Mouse (Mus musculus) heart, adult 8-10 months (tissue): ENCODE data around the gene Nrbp1. TPM values are rescaled to one million over a fixed set of nuclear protein-coding genes. Genes with fewer than 3 reads are reported as not detected.

Experiments
- DNase-seq: peaks from one replicate; pipeline ENCODE4 v3.0.0; 2022; ENCODE audit warnings: low spot score
- total RNA-seq, 4 experiments: library from RNA; stranded (reverse); gene quantifications; 2 replicates each; pipeline ENCODE4 v1.2.4; 2022

The Nrbp1 gene
- total RNA-seq = 10 to 100 TPM; 75.9 to 87.9 (median 81.8) TPM

DNA sequence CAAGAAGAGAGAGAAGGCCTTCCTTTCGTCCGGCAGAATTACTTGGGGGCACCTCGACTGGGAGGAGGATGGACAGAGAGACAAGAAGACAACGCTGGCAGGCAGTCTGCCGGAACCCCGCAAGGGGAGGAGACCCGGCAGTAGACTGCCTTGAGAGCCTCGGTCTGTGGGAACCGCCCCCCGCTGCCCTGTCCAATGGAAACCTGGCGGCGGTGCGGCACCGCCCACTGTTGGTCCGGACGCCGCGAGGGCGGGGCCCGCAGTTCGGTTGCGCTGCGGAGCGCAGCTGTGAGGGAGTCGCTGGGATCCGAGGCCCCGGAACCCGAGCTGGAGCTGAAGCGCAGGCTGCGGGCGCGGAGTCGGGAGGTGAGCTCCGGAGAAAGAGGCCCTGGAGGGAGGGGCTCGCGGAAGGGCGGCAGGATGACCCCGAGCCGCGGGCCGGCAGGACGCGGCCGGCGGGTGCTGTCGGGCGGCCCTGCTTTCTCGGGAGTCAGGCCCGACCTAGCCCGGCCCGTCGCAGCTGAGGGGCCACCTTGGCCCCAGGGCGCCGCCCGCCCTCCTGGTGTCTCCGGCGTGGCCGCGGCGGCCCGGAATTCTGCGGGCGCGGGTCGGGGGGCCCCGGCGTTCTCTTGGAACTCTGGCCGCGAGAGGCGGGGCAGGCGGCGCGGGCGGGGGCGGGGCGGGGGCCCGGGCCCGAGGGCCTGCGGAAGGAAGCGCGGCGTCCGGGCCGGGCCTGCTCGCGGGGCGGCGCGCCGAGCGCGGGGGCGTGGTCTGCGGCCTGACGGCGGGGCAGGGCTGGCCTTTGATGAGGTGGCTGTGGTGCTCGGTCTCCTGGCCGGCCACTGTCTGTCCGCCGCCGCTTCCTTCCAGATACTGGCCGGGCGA is at the start of gene Nrbp1, which contains the start of gene Gm9970:
Gene Nrbp1 (plus strand): TSS at position 228 of the 885 bp plus-strand sequence.
Gene Gm9970 (minus strand): TSS at position 596 of the 885 bp plus-strand sequence.
- DNase-seq = peak; percentile 94

DNA sequence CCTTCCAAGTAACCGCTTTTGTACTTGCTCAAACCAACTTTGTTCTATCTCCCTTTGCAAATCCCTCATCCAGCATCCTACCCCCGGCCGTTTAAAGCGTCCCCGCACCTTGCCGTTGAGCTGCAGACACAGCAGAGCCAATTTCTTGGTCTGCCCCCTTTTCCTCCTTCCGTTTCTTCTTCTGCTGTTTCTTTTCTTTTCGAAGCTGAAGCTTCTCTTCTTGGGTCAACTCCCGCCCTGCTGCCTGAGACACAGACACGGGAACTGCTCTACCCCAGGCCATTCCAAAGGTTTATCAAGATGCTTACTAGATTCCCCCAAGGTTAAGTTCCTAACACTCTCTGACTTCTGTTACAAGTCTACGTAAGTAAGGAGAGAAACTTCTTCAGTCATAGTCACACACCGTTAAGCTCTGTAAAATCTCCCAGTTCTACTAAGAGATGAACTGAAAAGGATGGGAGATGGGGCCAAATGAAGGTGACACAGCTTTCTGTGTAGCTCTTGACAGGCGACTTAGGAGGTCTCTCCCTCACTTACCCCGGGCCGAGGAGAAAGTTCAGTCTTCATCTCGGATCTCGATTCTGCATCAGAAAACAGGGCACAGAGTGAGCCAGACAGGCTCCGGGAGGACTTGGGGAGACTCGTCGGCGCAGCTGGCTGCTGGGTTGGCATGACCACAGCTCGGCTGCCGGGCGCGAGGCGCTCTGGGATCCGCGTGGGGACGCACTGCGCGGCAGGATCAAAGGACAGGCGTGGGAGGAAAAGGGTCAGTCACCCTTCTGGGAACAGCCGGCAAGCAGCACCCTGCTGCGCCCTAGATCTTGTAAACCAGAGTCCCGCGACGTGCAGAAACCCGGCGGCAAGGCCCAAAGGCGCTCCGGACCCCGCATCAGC is 48.4 kb upstream of the Nrbp1 start:
- no peak for DNase-seq

DNA sequence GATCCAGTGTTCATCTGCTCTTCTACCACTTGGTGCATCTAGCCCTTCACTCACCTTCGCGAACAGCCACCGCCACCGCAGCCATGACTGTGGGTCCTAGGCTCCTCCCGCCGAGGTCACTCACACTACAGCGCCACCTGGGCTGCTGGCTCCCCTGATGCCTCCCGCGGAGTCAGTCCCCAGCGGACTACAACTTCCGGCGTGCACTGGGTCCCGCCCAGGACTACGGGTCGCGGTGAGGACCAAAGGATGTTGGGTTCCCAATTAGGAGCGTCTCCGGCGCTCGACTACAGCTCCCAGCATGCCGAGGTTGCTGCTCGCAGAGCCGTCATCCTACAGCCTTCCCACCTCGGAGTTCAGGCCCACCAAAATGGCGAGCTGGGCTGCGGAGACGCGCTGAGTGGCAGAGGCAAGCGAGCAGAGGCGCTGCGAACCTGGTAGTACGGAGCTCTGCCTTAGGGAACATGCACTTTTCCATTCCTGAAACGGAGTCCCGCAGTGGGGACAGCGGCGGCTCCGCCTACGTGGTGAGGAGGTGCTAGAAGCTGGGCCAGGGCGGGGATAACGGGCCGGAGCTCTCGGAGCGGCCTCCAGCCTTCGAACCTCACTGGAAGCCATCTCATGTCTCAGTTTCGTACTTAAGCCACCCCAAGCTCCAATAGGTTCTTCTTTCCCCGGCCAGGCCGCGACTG is 47.6 kb upstream of the Nrbp1 start, which contains the start of the genes Snx17 and Eif2b4:
Gene Snx17 (plus strand): TSS at position 289 of the 692 bp plus-strand sequence.
Gene Eif2b4 (minus strand): TSS at position 492 of the 692 bp plus-strand sequence.
- peak; percentile 100 for DNase-seq

DNA sequence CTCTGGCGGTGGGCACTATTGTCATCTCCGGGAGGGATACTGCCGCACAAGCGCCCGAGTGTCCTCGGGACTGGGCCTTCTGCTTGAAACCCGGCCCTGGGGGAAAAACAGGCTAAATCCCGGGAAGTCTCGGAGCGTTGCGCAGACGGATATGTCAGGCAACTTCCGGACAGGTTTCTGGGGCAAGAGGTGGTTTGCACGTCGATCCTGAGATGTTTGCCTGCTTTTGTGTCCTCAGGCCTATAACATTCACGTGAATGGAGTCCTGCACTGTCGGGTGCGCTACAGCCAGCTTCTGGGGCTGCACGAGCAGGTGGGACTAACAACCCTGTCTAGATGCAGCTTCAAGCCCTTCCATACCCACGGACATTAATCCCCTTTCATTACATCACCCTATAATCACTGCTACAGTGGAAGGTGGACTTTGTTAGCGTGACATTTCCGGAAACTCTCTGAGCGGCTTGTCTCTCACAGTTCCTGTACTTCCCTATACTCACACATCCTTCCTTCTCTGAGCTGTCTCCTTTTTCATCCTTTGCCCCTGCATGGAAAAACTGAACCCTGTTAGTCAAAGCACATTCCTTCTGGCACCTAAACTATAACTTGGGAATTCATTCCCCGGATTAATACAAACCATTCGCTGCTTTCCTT is 46.9 kb upstream of the Nrbp1 start:
- DNase-seq = no peak

DNA sequence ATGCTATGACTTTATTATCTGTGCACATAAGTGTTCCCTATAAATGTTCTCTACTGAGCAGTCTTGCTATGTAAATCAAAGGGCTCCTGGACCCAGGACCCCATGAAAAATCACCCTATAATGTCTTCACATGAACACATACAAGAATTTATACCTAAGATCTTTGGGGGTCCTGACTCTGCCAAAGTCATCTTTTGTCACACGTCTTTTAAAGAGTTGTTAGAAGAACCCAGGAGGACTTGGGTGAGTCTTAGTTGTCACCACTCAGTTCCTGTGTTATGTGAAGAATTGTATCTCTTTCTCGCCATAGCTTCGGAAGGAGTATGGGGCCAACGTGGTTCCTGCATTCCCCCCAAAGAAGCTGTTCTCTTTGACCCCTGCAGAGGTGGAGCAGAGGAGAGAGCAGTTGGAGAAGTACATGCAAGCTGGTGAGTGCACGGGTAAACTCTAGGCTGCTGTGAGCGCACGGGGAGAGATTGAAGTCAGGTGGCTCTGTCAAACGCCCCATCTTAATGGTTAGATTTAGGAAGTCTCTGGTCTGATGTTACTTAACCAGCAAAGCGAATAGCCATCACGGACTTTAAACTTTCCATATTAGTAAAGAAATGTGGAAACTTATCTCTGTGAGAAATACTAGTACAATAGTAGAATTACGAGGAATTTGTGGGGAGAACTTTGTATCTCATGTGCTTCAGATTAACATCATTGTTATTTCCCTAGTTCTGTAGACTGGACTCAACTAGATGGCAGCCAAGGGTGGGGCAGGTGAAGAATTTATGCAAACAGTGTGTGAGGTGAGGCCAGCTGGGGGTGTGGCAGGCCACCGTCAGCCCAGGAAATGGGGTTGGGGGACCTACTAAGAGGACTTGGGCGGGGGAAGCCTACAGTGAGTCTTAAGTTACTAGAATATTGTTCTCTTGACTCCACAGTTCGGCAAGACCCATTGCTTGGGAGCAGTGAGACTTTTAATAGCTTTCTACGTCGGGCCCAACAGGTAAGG is 45.9 kb upstream of the Nrbp1 start:
- no peak for DNase-seq

DNA sequence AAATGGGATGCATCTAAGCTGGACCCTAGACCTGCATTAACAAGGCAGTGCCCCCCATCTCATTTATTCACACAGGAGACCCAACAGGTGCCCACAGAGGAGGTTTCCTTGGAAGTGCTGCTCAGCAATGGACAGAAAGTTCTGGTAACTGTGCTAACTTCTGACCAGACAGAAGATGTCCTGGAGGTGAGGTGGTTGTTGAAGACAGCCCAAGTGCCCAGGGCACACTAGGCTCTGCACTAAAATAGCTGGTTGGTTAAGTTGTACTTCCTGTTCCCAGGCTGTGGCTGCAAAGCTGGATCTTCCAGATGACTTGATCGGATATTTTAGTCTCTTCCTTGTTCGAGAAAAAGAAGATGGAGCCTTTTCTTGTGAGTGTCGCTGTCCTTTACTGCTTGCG is 45.0 kb upstream of the Nrbp1 start:
- DNase-seq = no peak

DNA sequence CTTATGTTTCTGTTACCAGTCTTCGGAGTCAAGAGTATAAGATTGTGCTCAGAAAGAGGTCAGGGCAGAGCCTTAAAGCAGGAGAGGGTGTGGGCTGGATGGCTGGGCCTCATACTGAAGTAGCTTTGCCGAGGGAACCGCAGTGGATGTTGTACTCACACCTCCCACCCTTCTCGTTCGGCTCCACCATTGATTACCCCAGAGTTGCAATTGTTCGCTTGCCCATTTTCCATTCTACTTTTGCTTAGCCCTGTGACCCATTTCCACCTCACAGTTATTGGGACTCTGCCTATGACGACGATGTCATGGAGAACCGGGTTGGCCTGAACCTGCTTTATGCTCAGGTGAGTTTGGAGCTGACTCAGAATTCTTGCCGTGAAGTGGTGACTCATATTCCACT is 44.5 kb upstream of the Nrbp1 start:
- DNase-seq = no peak

DNA sequence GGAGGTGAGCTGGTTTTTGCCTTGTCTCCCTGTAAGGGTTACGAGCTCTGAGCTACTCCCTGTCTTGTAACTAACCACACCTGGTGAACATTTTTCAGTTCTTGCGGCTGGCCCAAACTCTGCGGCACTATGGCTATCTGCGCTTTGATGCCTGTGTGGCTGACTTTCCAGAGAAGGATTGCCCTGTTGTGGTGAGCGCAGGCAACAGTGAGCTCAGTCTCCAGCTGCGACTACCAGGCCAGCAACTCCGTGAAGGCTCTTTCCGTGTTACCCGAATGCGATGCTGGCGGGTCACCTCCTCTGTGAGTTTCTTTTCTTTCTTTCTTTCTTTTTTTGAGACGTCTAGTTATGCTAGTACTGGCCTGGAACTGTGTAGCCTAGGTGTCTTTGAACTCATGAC is 43.6 kb upstream of the Nrbp1 start:
- no peak for DNase-seq

DNA sequence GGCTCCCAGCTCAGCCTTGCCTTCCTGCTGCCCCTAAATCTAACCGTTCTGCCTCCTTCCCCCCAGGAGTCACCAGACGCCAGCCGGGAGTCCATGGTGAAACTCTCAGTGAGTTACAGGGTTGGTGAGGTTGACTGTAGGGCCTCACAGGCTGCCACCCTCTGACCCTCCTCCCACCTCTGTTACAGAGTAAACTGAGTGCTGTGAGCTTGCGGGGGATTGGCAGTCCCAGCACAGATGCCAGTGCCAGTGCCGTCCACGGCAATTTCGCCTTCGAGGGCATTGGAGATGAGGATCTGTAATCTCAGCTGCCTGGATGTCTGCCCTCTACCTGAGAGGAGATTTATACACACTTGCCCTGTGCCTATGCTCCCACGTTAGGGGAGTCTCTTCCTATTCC is 42.5 kb upstream of the Nrbp1 start:
- DNase-seq = no peak

DNA sequence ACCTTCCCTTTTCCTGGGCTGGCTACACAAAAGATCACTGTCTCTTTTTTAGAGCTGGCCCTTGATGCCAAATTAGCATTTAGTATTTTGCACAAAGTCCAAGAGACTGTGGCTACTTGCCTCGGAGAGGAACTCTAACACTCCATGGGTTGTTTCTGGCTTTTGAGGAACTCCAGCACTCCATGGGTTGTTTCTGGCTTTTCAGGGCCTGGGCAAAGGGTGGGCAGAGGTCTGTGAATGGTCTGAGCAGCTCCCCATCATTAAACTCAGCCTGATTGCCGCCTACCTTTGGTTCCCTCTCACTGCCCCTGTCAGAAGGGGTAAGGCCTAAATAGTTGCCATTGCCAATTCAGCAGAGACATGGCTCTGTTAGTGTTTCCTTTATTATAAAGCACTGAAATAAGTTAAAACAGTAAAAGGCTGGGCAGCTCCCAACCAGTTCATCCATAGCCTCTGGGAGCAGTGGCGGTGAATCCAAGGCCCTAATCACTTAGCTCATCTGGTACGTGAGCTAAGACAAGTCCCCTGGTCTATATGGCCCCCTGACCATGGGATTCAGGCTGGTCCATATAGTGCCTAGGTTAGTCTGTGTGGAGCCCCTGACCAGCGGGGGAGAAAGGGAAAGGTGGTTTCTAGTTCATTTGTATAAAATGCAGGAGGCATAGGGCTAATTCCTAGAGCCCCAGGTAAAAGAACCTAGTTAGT is 41.9 kb upstream of the Nrbp1 start:
- no peak for DNase-seq

DNA sequence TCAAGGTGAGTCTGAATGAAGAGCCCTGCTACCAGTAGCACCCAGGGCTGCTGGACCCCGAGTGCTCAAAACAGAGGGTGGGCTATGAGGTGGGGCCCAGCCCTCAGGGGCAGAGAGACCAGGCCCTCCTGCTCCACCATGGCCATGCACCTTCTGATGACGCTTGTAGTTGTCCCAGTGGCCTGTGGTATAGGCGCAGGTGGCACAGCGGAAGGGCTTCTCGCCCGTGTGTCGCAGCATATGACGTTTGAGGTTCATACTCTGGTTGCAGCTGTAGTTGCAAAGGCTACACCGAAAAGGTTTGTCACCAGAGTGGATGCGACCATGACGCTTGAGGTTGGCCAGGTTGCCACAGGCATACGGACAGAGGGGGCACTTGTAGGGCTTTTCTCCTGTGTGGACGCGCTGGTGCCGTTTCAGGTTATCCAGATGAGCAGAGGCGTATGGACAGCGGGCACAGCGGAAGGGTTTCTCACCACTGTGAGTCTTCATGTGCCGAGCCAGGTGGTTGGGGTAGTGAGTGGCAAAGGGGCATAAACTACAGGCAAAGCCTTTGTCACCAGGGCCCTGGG is 41.3 kb upstream of the Nrbp1 start:
- DNase-seq = no peak

DNA sequence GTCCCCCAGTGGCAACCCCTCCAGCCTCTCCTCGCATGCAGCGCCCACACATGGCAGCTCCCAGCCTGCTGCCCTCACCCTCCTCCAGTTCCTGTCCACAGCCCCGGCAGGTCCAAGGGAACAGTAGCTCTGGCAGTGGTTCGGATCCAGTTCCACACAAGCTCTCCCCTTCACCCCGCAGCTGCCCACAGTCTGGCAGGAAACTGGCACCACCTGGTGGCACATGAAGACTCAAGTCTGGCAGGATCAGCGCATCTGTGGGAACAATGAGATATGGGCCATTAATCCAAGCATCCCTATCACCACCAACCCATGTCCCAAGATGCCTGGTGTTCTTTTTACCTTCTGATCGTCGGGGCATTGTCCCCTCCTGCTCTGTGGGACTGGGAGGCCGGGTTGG is 40.8 kb upstream of the Nrbp1 start:
- no peak for DNase-seq

DNA sequence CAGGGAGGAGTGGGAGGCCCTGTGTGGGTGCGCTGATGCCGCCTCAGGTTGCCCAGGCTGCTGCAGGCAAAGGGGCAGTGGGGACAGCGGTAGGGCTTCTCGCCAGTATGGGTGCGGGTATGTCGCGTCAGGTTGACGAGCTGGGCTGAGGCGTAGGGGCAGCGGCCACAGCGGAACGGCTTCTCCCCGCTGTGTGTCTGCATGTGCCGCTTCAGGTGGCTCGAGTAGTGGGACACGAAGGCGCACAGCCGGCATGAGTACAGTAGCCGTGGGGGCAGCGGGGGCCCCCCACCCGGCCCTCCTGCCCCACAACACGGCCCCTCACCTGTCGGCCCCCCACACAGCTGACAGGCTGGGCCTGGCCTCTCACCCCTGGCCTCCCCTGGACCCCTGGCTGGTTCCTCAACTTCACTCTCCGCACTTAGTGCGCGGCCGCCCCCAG is 40.3 kb upstream of the Nrbp1 start:
- no peak for DNase-seq

DNA sequence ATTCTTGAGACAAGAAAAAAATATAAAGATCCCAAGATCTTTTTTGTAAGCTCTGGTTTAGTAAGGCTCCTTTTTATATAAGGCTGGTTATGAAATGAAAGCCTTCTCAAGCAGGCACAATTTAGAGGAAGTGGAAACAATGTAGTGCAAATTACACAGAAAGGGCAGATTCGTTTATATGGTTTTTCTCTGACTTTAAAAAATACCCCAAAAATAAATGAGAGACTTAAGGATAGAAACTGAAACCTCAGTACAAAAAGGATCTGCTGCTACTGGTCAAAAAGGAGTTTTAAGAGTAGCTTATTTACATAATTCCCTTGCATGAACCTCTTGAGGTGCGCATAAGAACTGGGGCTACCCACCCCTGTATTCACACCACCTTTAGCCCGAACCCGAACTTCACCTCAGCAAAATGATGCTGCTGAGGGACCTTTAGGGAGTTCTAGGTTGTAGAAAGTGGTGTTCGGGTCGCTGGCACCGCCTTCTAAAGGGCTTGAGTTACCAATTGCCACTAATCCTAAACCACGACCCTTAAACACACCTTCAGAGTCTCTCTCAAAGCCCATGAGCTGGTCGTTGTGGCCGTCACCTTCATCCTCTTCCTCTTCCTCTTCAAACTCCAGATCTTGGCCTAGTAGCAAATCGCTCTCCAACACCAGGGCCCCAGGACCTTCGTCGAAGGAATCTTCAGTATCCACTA is 39.5 kb upstream of the Nrbp1 start:
- no peak for DNase-seq

DNA sequence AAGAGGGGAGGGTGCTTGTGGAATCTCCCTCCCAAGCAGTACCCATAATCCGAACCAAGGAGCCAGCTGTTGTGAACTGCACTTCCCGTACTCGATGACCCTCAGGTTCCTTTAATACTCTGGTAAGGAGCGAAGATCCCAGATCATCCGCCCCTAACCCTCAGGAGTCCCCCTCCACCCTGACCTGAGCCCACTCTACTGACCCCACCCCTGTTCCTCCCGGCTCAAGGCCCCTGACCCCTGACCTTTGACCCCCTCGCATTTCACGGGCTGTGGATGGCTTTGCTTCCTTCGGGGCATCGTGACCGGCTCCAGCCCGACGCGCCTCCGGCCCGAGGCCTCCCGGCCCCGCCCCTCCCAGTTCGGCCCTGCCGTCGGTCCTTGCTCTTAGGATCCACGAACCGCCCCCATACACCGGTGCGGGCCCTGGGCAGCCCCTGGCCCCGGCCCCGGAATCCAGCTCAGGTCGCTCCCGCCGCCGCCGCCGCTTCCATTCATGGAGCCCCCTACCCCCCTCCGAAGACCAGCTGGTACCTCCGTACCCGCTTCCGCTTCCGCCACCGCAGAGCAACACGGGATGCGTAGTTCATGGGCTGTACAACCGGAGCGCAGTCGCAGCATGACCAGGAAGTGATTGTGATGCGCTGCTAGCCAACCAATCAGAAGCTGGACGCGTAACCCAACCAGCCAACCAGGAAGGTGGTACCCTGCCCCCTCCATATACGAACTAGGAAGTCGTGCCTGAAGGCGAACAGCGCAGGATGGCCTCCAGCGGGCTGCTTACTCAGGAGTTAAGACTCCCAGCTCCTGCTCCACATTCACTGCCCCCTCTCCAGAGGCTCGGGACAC is 38.7 kb upstream of the Nrbp1 start, which contains the start of gene Zfp513:
Gene Zfp513 (minus strand): TSS at position 562 of the 849 bp plus-strand sequence.
- DNase-seq = peak; percentile 98

DNA sequence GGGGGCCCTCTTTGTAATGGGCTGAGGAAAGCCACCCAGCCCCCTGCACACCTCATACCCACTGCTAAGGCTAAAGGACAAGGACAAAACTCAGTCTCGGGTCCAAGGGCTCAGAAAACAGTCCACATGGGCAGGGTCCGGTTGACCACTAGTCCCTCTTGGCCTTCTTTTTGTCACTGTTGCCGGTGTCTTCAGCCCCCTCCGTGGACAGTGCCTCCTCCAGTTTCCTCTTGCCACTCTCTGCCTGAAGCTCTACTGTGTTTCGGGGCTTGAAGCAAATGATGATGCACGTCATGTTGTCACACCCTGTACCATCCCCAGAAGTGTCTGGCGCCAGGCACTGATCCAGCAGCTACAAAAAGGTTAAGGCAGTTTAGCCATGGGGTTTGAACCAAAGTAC is 37.7 kb upstream of the Nrbp1 start:
- DNase-seq = no peak

DNA sequence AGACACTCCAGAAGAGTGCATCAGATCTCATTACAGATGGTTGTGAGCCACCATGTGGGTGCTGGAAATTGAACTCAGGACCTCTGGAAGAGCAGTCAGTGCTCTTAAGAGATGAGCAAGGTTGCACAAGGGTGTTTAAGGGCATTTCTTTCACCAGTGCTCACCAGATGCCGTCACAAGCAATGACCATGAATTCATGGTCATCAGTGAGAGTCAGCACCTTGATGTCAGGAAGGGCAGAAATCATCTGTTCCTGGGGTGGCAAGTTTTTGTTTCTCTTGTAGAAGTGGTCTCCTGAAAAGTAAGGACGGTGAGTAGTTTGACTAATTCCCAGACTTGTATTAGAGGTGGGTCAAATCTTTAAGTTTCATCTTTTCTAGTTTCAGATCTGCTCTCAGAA is 36.8 kb upstream of the Nrbp1 start:
- DNase-seq = no peak
